16 mouse cellular contexts compared by ENCODE assay signal in genomic region chr14:24214436-24214835, GRCm38 (mm10). TPM values are rescaled to one million over a fixed set of nuclear protein-coding genes. Genes with fewer than 3 reads are reported as not detected.
DNase-seq lines count a peak whose midpoint lies in the region; ATAC-seq lines count a peak whose summit lies in the region.
"Had no signal": no experiment of that assay in that cellular context is flagged by ENCODE, and none has a peak within 500 bp of the region (broad histone marks: within the 10 kb centered on the region; RNA-seq: fewer than 3 reads in every experiment).

No protein-coding gene starts in this region.

- H3K9me3 ChIP-seq in heart, embryonic 13.5 days = no peaks in the 10 kb centered on the region
- no peaks in the 10 kb centered on the region for H3K9me3 ChIP-seq in forebrain, embryonic 15.5 days
- H3K9me3 ChIP-seq in neural tube, embryonic 15.5 days (replicated peaks) = no peaks in the 10 kb centered on the region
- no peaks in the 10 kb centered on the region for H3K9me3 ChIP-seq in liver, embryonic 11.5 days (ENCODE audit: control insufficient read depth, low read length)

- peak overlapping the region; percentile 16; the same call in 1 of the 2 replicates for H3K9ac ChIP-seq in heart, embryonic 13.5 days
- H3K9ac ChIP-seq in forebrain, embryonic 15.5 days (replicated peaks) = no peak overlapping the region
- H3K9ac ChIP-seq in neural tube, embryonic 15.5 days (replicated peaks) = 0 out of 2 replicates have a peak overlapping the region, but pooled peaks have one; percentile 20
- H3K9ac ChIP-seq in liver, embryonic 11.5 days (ENCODE audit: low read depth, low read length) = no peak overlapping the region
- H3K9ac ChIP-seq: liver, postnatal 0 days had no signal

- no peak overlapping the region for H3K27ac ChIP-seq in heart, embryonic 13.5 days (replicated peaks)
- peak overlapping the region; percentile 67 for H3K27ac ChIP-seq in forebrain, embryonic 15.5 days (replicated peaks)
- peak overlapping the region; percentile 67 for H3K27ac ChIP-seq in neural tube, embryonic 15.5 days (replicated peaks)
- no peak overlapping the region for H3K27ac ChIP-seq in liver, embryonic 11.5 days (ENCODE audit: low read depth, low read length)
- H3K27ac ChIP-seq: gastrocnemius, adult 2 months; macrophage; stomach, postnatal 0 days had no signal

- H3K27me3 ChIP-seq in heart, embryonic 13.5 days (replicated peaks) = no peaks in the 10 kb centered on the region
- H3K27me3 ChIP-seq in forebrain, embryonic 15.5 days = no peaks in the 10 kb centered on the region
- H3K27me3 ChIP-seq in neural tube, embryonic 15.5 days (replicated peaks) = no peaks in the 10 kb centered on the region
- H3K27me3 ChIP-seq in liver, embryonic 11.5 days (replicated peaks; ENCODE audit: control insufficient read depth, insufficient read depth, low read length) = peaks cover 6% of the 10 kb centered on the region; the same call in 1 of the 2 replicates

- 53% methylated on average over 9 of the region's 9 CpGs for WGBS in heart, embryonic 13.5 days
- 54% methylated on average over 9 of the region's 9 CpGs for WGBS in forebrain, embryonic 15.5 days
- WGBS in neural tube, embryonic 15.5 days = 53% methylated on average over 9 of the region's 9 CpGs
- WGBS in liver, embryonic 11.5 days = 63% methylated on average over 9 of the region's 9 CpGs

- ATAC-seq in heart, embryonic 13.5 days (ENCODE audit: extremely low read depth, insufficient number of reproducible peaks, low FRiP score, low TSS enrichment) = no peak
- ATAC-seq in forebrain, embryonic 15.5 days (replicated peaks) = no peak
- no peak for ATAC-seq in neural tube, embryonic 15.5 days (ENCODE audit: low FRiP score)
- no peak for ATAC-seq in megakaryocyte progenitor cell, adult 5-6 weeks (replicated peaks; ENCODE audit: poor library complexity)
- ATAC-seq in liver, embryonic 11.5 days (replicated peaks; ENCODE audit: low FRiP score) = no peak
- ATAC-seq: intestine, embryonic 16.5 days; liver, postnatal 0 days had no signal

- no peak overlapping the region for H3K4me3 ChIP-seq in heart, embryonic 13.5 days
- no peak overlapping the region for H3K4me3 ChIP-seq in forebrain, embryonic 15.5 days
- no peak overlapping the region for H3K4me3 ChIP-seq in neural tube, embryonic 15.5 days (replicated peaks)
- H3K4me3 ChIP-seq in liver, embryonic 11.5 days (ENCODE audit: low read depth, low read length) = no peak overlapping the region
- H3K4me3 ChIP-seq: gastrocnemius, adult 2 months had no signal

- no peak for DNase-seq in heart, adult 8-10 months (ENCODE audit: low spot score)
- peak; percentile 39 for DNase-seq in ovary, postnatal 36 days (ENCODE audit: low spot score)
- DNase-seq in ovary, postnatal 14 days (ENCODE audit: low spot score) = no peak
- DNase-seq in liver, embryonic 11.5 days (ENCODE audit: low spot score) = no peak
- DNase-seq: cerebellum, adult 9-10 months; gastrocnemius, adult 2 months; kidney, postnatal 36 days; liver, postnatal 0 days had no signal

- no peaks in the 10 kb centered on the region for H3K36me3 ChIP-seq in heart, embryonic 13.5 days
- H3K36me3 ChIP-seq in forebrain, embryonic 15.5 days = no peaks in the 10 kb centered on the region
- H3K36me3 ChIP-seq in neural tube, embryonic 15.5 days = no peaks in the 10 kb centered on the region
- H3K36me3 ChIP-seq in liver, embryonic 11.5 days (ENCODE audit: control insufficient read depth, insufficient read depth, low read length) = no peaks in the 10 kb centered on the region

- H3K4me1 ChIP-seq in heart, embryonic 13.5 days = peaks cover 78% of the 10 kb centered on the region
- peaks cover 46% of the 10 kb centered on the region for H3K4me1 ChIP-seq in forebrain, embryonic 15.5 days
- peaks cover 79% of the 10 kb centered on the region for H3K4me1 ChIP-seq in neural tube, embryonic 15.5 days
- H3K4me1 ChIP-seq in liver, embryonic 11.5 days (replicated peaks; ENCODE audit: control insufficient read depth, insufficient read depth, low read length) = peaks cover 26% of the 10 kb centered on the region

- no peak overlapping the region for H3K4me2 ChIP-seq in heart, embryonic 13.5 days
- H3K4me2 ChIP-seq in forebrain, embryonic 15.5 days (replicated peaks) = no peak overlapping the region
- no peak overlapping the region for H3K4me2 ChIP-seq in neural tube, embryonic 15.5 days
- no peak overlapping the region for H3K4me2 ChIP-seq in liver, embryonic 11.5 days
- H3K4me2 ChIP-seq: heart, embryonic 11.5 days had no signal

RNA-seq across cellular contexts. Expression of gene Dlg5, which starts 31.3 kb away (rescaled TPM):
- 8.6 and 10.4 TPM in 2 replicates for polyA plus RNA-seq in heart, embryonic 13.5 days (2015; fragmentation: Nextera tagmentation; extraction: Ambion mirVana)
- total RNA-seq in heart, adult 8-10 months (2022) = 10 to 100 TPM in 2 of 4 experiments, 1 to 10 TPM in 2; 9.0 to 12.7 (median 9.8) TPM
- polyA plus RNA-seq in forebrain, embryonic 15.5 days (2015; fragmentation: Nextera tagmentation; extraction: Ambion mirVana) = 17.3 and 18.8 TPM in 2 replicates
- polyA plus RNA-seq in neural tube, embryonic 15.5 days (2015; fragmentation: Nextera tagmentation; extraction: Ambion mirVana) = 17.5 and 19.9 TPM in 2 replicates
- not detected in 2 replicates for total RNA-seq in megakaryocyte progenitor cell, adult 5-6 weeks (2015)
- 1.1 TPM in 1 of 2 replicates, not detected in the other for total RNA-seq in megakaryocyte progenitor cell, adult 5-6 weeks (2017)
- polyA plus RNA-seq in liver, embryonic 11.5 days (2014; fragmentation: Nextera tagmentation; extraction: Ambion mirVana) = 7.7 and 9.2 TPM in 2 replicates

Comparison
In these comparisons a context has a peak if more than half of its experiments do, and no peak if none do; other contexts are left out.
1. H3K27ac ChIP-seq: peak in forebrain, embryonic 15.5 days (single experiment) and neural tube, embryonic 15.5 days (single experiment); none in heart, embryonic 13.5 days (single experiment) and liver, embryonic 11.5 days (single experiment).
2. H3K9ac ChIP-seq: peak in heart, embryonic 13.5 days (single experiment) and neural tube, embryonic 15.5 days (single experiment); none in forebrain, embryonic 15.5 days (single experiment) and liver, embryonic 11.5 days (single experiment).